Mouse (Mus musculus) midbrain, embryonic 14.5 days (tissue): ENCODE data around the gene Csrp1. TPM values are rescaled to one million over a fixed set of nuclear protein-coding genes. Genes with fewer than 3 reads are reported as not detected.

Source experiments
- polyA plus RNA-seq: library from polyadenylated mRNA; unstranded; fragments of >200 nt; fragmentation: Nextera tagmentation; extraction: Ambion mirVana; gene quantifications from 2 replicates; pipeline ENCODE4 v1.2.1, GENCODE M21; 2014

Csrp1 gene
- polyA plus RNA-seq, 1 experiment from 2014 or later: 16.1 TPM

Other genes starting within 250 kb of the Csrp1 start
- gene Nav1, start 112.8 kb upstream of the Csrp1 start, polyA plus RNA-seq: 48.2 and 56.3 TPM in 2 replicates
- gene Phlda3, start 46.1 kb downstream of the Csrp1 start, polyA plus RNA-seq: 20.7 and 25.1 TPM in 2 replicates
- gene Tnni1, start 59.4 kb downstream of the Csrp1 start, polyA plus RNA-seq: 0.43 TPM in 1 of 2 replicates, not detected in the other
- gene Lad1, start 98.5 kb downstream of the Csrp1 start, polyA plus RNA-seq: 0.58 and 1.0 TPM in 2 replicates
- 0.34 TPM in 1 of 2 replicates, not detected in the other for gene Tnnt2, start 116.3 kb downstream of the Csrp1 start, polyA plus RNA-seq
- 0.04 TPM in 1 of 2 replicates, not detected in the other for gene Pkp1, start 199.1 kb downstream of the Csrp1 start, polyA plus RNA-seq